Mouse (Mus musculus): Measurements from ENCODE around the gene Kmt2e.

DNA sequence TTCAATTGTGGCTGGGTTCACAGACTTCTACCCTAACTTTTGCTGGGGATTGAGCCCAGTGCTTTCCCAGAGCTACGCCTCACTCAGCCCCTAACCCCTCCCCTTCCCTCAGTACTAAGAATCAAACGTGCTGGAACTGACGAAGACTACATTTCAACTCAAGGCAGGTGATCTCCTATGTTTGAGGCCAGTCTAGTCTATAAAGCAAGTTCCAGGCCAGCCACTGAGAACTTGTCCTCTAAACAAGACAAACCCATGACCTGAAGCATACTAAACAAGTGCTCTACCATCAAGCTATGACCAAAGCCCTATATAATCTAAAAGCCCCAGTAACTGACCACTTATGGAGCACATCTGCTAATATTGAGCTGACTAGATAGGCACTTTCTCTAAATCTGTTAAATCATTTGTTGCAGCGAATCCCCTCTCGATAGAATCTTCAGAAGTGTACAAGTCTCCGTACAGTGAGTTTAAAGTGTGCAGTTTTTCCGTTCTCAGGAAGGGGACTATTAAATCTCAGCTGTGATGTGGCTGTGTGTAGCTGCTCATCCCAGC, 14.5 kb upstream of the Kmt2e start:
- TF ChIP-seq CTCF (IDR thresholded peaks at IDR 0.05; ENCODE audit: control insufficient read depth, insufficient read depth, low read length) (no peak), POLR2A (IDR thresholded peaks at IDR 0.05; ENCODE audit: borderline replicate concordance, control insufficient read depth, low read depth, low read length) (no peak)
